Mouse (Mus musculus) bone marrow, adult 2 months (tissue): ENCODE data around the gene Pigv.

Experiments used
- CTCF ChIP-seq: fragments of 200-500 bp; IDR thresholded peaks from 2 replicates; pipeline ENCODE4 v1.5.1; 2011; ENCODE audit warnings: low read length, control low read depth; ENCODE audit not compliant: control insufficient read depth, insufficient read depth
- POLR2A ChIP-seq: fragments of 200-500 bp; IDR thresholded peaks from 2 replicates; pipeline ENCODE4 v1.6.1; 2011; ENCODE audit warnings: low read depth, mild to moderate bottlenecking, control low read depth, low read length, borderline replicate concordance; ENCODE audit not compliant: control insufficient read depth

GRCm38 (mm10) chr4:133613026-133613425, 59.4 kb downstream of the Pigv start:
- no peak for TF ChIP-seq CTCF
- no peak for TF ChIP-seq POLR2A
